Mouse (Mus musculus) spleen, adult 2 months (tissue): ENCODE measurements around the gene Epha8. TPM values are rescaled to one million over a fixed set of nuclear protein-coding genes. Genes with fewer than 3 reads are reported as not detected.

Source experiments
- DNase-seq, 2 experiments: peaks; one replicate each; pipeline versions ENCODE4 v3.0.0 to v3.0.0-alpha.2; 2012 to 2021; ENCODE audit warnings: low spot score in 2 of 2, low read depth in 1 of 2
- H3K27ac ChIP-seq: fragments of 200-500 bp; 2 replicates; pipeline ENCODE4 v1.5.1; 2012; ENCODE audit warnings: low read length, inconsistent platforms; ENCODE audit not compliant: insufficient read depth
- H3K27me3 ChIP-seq: fragments of 200-500 bp; 2 replicates; pipeline ENCODE4 v1.6.1; 2012; ENCODE audit warnings: mild to moderate bottlenecking, moderate library complexity, low read length, inconsistent platforms; ENCODE audit not compliant: control insufficient read depth, insufficient read depth
- H3K36me3 ChIP-seq: fragments of 200-500 bp; 2 replicates; pipeline ENCODE4 v1.6.1; 2012; ENCODE audit warnings: mild to moderate bottlenecking, low read length, inconsistent platforms; ENCODE audit not compliant: control insufficient read depth, insufficient read depth
- H3K4me1 ChIP-seq: fragments of 200-500 bp; 2 replicates; pipeline ENCODE4 v1.6.1; 2011; ENCODE audit warnings: inconsistent platforms; ENCODE audit not compliant: control insufficient read depth, insufficient read depth, insufficient read length
- H3K4me3 ChIP-seq: fragments of 200-500 bp; 2 replicates; pipeline ENCODE4 v1.5.1; 2011; ENCODE audit warnings: mild to moderate bottlenecking, inconsistent platforms; ENCODE audit not compliant: insufficient read depth, insufficient read length; ENCODE audit errors: extremely low read depth
- CTCF ChIP-seq: fragments of 200-500 bp; IDR thresholded peaks from 2 replicates; pipeline ENCODE4 v1.5.1; 2011; ENCODE audit warnings: mild to moderate bottlenecking, inconsistent platforms; ENCODE audit not compliant: insufficient read depth, insufficient read length, insufficient replicate concordance; ENCODE audit errors: extremely low read depth
- POLR2A ChIP-seq: fragments of 200-500 bp; IDR thresholded peaks from 2 replicates; pipeline ENCODE4 v1.6.1; 2011; ENCODE audit warnings: low read depth, low read length, inconsistent platforms
- WGBS: fragments of 180-500 bp; shearing (Covaris S2); methylation state at CpG from one replicate; pipeline ENCODE4 v1.1.7; 2018; 5-methylcytosine and 5-hydroxymethylcytosine counted together
- polyA plus RNA-seq: library from polyadenylated mRNA; depleted of rRNA; stranded (reverse); fragments of >200 nt; gene quantifications from 2 replicates; pipeline ENCODE4 v1.2.3, GENCODE M21; 2012

The Epha8 gene
- polyA plus RNA-seq, 1 experiment: 0.46 TPM

DNA sequence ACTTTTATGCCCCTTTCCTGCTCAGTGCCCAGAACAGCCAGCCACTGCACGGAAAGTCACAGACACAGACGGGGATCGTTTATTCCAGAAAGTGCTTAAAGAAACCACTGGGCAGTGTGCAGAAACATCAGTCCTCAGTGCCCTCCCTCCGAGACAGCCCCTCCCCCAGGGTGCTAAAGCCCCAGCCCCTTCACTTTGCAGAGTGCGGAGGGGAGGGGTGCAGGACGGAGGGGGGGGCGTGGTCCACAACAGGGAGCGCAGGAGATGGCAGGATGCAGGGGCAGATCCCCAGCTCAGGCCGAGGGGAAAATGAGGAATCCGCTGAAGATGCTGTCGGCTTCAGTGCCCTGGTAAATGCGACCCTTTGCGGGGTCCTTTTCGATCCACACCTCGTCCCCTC lies 60.8 kb downstream of the Epha8 start:
- no peak for DNase-seq
- Histone ChIP-seq H3K27ac (no peak overlapping the region), H3K4me3 (no peak overlapping the region), H3K27me3 (no peaks in the 10 kb centered on the region), H3K4me1 (no peaks in the 10 kb centered on the region), H3K36me3 (no peaks in the 10 kb centered on the region)
- WGBS: 14% methylated on average over 15 of the region's 15 CpGs
- no peak for TF ChIP-seq CTCF
- TF ChIP-seq POLR2A: no peak

GRCm38 (mm10) chr4:136894821-136895220 lies 61.8 kb downstream of the Epha8 start:
- 61% methylated on average over 4 of the region's 4 CpGs for WGBS
- Histone ChIP-seq H3K27ac (no peak overlapping the region), H3K4me3 (no peak overlapping the region), H3K27me3 (no peaks in the 10 kb centered on the region), H3K4me1 (no peaks in the 10 kb centered on the region), H3K36me3 (no peaks in the 10 kb centered on the region)
- TF ChIP-seq POLR2A (no peak), CTCF (no peak)
- DNase-seq: no peak

DNA sequence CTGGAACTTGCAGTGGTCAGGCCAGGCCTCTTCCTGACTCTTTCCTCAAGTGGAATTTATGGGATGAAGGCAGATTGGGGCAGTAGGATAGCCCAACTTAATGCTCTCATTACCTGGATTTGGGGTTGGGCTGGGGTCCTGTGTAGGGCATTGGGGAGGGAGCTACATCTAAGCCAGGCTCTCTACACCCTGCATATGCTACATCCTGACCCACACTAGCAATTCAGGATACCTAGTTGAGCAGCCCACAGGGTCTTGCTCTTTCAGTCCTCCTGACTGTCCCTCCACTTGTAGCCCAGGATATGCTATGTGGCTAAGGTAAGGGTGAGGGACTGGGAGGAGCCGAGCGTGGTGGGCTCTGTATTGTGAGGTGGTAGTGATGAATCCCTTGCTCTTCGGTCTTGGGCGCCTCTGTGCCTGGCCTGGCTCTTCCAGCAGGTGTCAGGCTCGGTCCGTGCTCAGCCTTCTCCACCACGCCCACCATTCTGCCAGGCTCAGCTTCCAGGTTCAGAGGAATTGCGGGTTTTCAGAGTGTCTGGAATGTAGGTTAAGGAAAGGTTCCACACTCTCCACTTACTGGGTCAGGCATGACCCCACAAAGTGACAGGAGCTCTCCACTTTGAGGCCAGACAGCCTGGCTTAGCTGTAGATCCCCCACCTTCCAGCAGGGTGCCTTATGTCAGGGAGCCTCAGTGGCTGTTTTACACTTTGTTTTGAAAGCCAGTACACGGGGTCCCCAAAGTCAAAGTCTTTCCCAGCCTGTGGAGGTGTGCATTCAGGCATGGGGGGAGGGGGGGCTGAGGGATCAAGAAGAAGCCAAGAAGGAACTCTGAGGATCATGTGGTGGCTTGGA lies 62.7 kb downstream of the Epha8 start:
- no peak for TF ChIP-seq POLR2A
- TF ChIP-seq CTCF: peak; percentile 26; the same call in 1 of the 2 replicates
- Histone ChIP-seq H3K27me3 (no peaks in the 10 kb centered on the region), H3K4me1 (no peaks in the 10 kb centered on the region), H3K36me3 (no peaks in the 10 kb centered on the region), H3K4me3 (no peak overlapping the region), H3K27ac (no peak overlapping the region)
- no peak for DNase-seq
- 8% methylated on average over 9 of the region's 9 CpGs for WGBS

DNA sequence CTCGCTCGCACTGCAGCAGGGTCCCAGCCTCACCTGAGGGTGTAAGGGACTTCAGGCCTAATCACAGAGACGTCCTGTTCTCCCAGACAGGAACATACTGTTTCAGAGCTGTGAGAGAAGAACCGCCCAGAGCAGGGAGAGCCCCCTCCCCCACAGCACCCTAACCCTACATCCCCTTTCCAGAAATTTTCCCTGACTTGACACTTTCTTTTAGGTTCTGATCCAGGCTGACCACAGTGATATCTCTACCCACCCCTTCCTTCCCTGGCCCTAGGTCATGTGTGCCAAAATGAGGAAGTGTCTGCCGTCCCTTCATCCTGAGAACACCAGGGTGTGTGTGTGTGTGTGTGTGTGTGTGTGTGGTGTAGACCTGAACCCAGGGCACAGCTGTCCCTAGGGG lies 63.8 kb downstream of the Epha8 start, which contains the start of gene C1qc:
C1qc (minus strand) TSS at position 255 of the 400 bp plus-strand sequence.
- no peak for DNase-seq

DNA sequence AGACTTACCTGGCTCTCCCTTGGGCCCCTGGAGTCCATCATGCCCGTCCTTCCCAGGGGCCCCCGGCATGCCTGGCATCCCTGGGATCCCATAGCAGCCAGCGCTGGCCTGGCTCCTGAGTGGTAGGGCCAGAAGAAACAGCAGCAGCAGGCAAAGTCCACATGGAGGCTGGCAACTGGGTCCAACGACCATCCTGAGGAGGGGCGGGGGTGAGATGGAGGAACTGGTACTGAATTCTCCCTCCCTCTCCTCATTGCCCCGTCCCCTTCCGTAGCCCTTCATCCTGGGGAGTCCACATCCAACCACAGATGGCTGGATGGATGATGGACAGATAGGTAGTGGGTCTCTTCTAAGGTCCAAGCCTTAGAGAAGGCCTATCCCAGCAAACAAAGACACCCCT lies 64.2 kb downstream of the Epha8 start:
- H3K36me3 ChIP-seq: no peaks in the 10 kb centered on the region
- WGBS: 51% methylated on average over 7 of the region's 7 CpGs
- H3K27me3 ChIP-seq: no peaks in the 10 kb centered on the region
- H3K4me3 ChIP-seq: peak overlapping the region; percentile 17; the same call in 1 of the 2 replicates
- no peaks in the 10 kb centered on the region for H3K4me1 ChIP-seq
- DNase-seq: no peak
- peak overlapping the region; percentile 61 for H3K27ac ChIP-seq
- no peak for TF ChIP-seq POLR2A
- no peak for TF ChIP-seq CTCF

More for the DNA sequence above, 63.8 kb downstream of the Epha8 start, which contains the start of gene C1qc:
- Histone ChIP-seq H3K4me3 (peak within 1 kb of the TSS; percentile 17; the same call in 1 of the 2 replicates), H3K36me3 (no peaks in the 10 kb centered on the region), H3K4me1 (no peaks in the 10 kb centered on the region), H3K27me3 (no peaks in the 10 kb centered on the region), H3K27ac (peak within 1 kb of the TSS; percentile 61)
- 11% methylated on average over 5 of the region's 5 CpGs for WGBS
- TF ChIP-seq POLR2A (no peak; the same call in 1 of the 2 replicates), CTCF (no peak)

DNA sequence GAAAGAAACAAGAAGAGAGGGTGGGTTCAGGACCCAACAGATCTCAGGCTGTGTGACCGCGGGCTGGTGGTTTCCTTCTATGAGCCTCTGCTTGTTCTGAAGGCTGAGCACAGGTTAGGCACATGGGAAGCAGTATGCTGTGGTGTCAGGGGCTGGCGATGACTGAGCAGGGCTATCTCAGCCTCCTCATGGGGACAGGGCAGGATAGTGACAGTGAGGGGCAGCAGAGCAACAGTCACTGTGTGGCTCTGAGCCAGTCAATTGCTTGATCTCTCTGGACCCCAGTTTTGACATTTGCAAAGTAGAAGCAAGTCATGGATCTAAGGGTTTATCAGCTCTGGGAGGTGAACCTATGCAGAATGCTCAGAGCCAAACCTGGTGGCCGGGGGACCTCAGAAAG lies 65.5 kb downstream of the Epha8 start:
- H3K4me1 ChIP-seq: no peaks in the 10 kb centered on the region
- H3K36me3 ChIP-seq: no peaks in the 10 kb centered on the region
- 74% methylated on average over 4 of the region's 4 CpGs for WGBS
- peak overlapping the region; percentile 21 for H3K4me3 ChIP-seq
- TF ChIP-seq POLR2A (no peak), CTCF (no peak)
- peak overlapping the region; percentile 61 for H3K27ac ChIP-seq
- H3K27me3 ChIP-seq: no peaks in the 10 kb centered on the region
- DNase-seq: no peak

GRCm38 (mm10) chr4:136889981-136890380 lies 66.6 kb downstream of the Epha8 start:
- Histone ChIP-seq H3K27ac (peak overlapping the region; percentile 57), H3K4me3 (0 out of 2 replicates have a peak overlapping the region, but pooled peaks have one; percentile 9), H3K36me3 (no peaks in the 10 kb centered on the region), H3K4me1 (no peaks in the 10 kb centered on the region), H3K27me3 (no peaks in the 10 kb centered on the region)
- TF ChIP-seq POLR2A (no peak), CTCF (no peak)
- WGBS: 80% methylated on average over 15 of the region's 15 CpGs
- DNase-seq: no peak
